Mouse (Mus musculus): ENCODE data around the gene Tox3.

GRCm38 (mm10) chr8:90348178-90348925, at the start of gene Tox3:
- TF ChIP-seq POLR2A (IDR thresholded peaks at IDR 0.05; ENCODE audit: insufficient read depth, low read depth, low read length) = no peak
- no peak for TF ChIP-seq CTCF (IDR thresholded peaks at IDR 0.05)

Data from heart, adult 2 months (tissue).